ENCODE assay signal across 15 mouse cellular contexts in genomic region chr10:9252941-9253217, GRCm38 (mm10).
DNase-seq lines count a peak whose midpoint lies in the region; ATAC-seq and TF ChIP-seq lines count a peak whose summit lies in the region.
"Had no signal": no experiment of that assay in that cellular context is flagged by ENCODE, and none has a peak within 500 bp of the region (broad histone marks: within the 10 kb centered on the region; RNA-seq: fewer than 3 reads in every experiment).

No protein-coding gene starts in this region.

- no peaks in the 10 kb centered on the region for H3K9me3 ChIP-seq in embryonic facial prominence, embryonic 11.5 days (replicated peaks; ENCODE audit: control insufficient read depth, low read length)
- no peaks in the 10 kb centered on the region for H3K9me3 ChIP-seq in embryonic facial prominence, embryonic 10.5 days
- no peaks in the 10 kb centered on the region for H3K9me3 ChIP-seq in kidney, postnatal 0 days (replicated peaks; ENCODE audit: low read length)
- no peaks in the 10 kb centered on the region for H3K9me3 ChIP-seq in kidney, embryonic 14.5 days (ENCODE audit: control insufficient read depth, low read length)
- no peaks in the 10 kb centered on the region for H3K9me3 ChIP-seq in neural tube, embryonic 12.5 days
- H3K9me3 ChIP-seq in neural tube, embryonic 15.5 days (replicated peaks), result no peaks in the 10 kb centered on the region
- H3K9me3 ChIP-seq: heart, embryonic 12.5 days had no signal

- DNase-seq in embryonic facial prominence, embryonic 11.5 days (ENCODE audit: low spot score), result peak; percentile 26
- no peak for DNase-seq in embryonic facial prominence, embryonic 10.5 days (ENCODE audit: low spot score)
- peak; percentile 42 for DNase-seq in kidney, postnatal 0 days (ENCODE audit: low spot score)
- no peak for DNase-seq in frontal cortex, postnatal 10 days (ENCODE audit: low spot score in 2 of 2)
- no peak for DNase-seq in heart, postnatal 14 days
- DNase-seq: cerebellum, postnatal 14 days; heart, postnatal 4 days; kidney, adult 2 months; thymus, postnatal 36 days had no signal

- no peak for TF ChIP-seq CTCF in kidney, postnatal 0 days (IDR thresholded peaks at IDR 0.05; ENCODE audit: low read depth)

- no peak overlapping the region for H3K9ac ChIP-seq in embryonic facial prominence, embryonic 11.5 days (replicated peaks; ENCODE audit: low read length)
- no peak overlapping the region for H3K9ac ChIP-seq in kidney, postnatal 0 days (ENCODE audit: low read depth, low read length)
- no peak overlapping the region for H3K9ac ChIP-seq in kidney, embryonic 14.5 days (ENCODE audit: low read depth, low read length)
- no peak overlapping the region for H3K9ac ChIP-seq in neural tube, embryonic 12.5 days
- H3K9ac ChIP-seq in neural tube, embryonic 15.5 days (replicated peaks), result no peak overlapping the region
- H3K9ac ChIP-seq: heart, embryonic 12.5 days had no signal

- H3K36me3 ChIP-seq in embryonic facial prominence, embryonic 11.5 days (replicated peaks; ENCODE audit: control insufficient read depth, insufficient read depth, low read depth, low read length), result no peaks in the 10 kb centered on the region
- no peaks in the 10 kb centered on the region for H3K36me3 ChIP-seq in embryonic facial prominence, embryonic 10.5 days (replicated peaks)
- H3K36me3 ChIP-seq in kidney, postnatal 0 days (ENCODE audit: insufficient read depth, low read length), result no peaks in the 10 kb centered on the region
- no peaks in the 10 kb centered on the region for H3K36me3 ChIP-seq in kidney, embryonic 14.5 days (ENCODE audit: control insufficient read depth, insufficient read depth, low read length)
- H3K36me3 ChIP-seq in neural tube, embryonic 12.5 days, result no peaks in the 10 kb centered on the region
- no peaks in the 10 kb centered on the region for H3K36me3 ChIP-seq in neural tube, embryonic 15.5 days
- H3K36me3 ChIP-seq: heart, embryonic 12.5 days had no signal

- H3K27me3 ChIP-seq in embryonic facial prominence, embryonic 11.5 days (ENCODE audit: control insufficient read depth, insufficient read depth, low read length), result no peaks in the 10 kb centered on the region
- H3K27me3 ChIP-seq in embryonic facial prominence, embryonic 10.5 days (replicated peaks; ENCODE audit: low read depth, poor library complexity, severe bottlenecking), result no peaks in the 10 kb centered on the region
- no peaks in the 10 kb centered on the region for H3K27me3 ChIP-seq in kidney, postnatal 0 days (ENCODE audit: insufficient read depth, low read length)
- H3K27me3 ChIP-seq in kidney, embryonic 14.5 days (ENCODE audit: control insufficient read depth, insufficient read depth, low read length), result no peaks in the 10 kb centered on the region
- H3K27me3 ChIP-seq in neural tube, embryonic 12.5 days (replicated peaks), result no peaks in the 10 kb centered on the region
- no peaks in the 10 kb centered on the region for H3K27me3 ChIP-seq in neural tube, embryonic 15.5 days (replicated peaks)
- H3K27me3 ChIP-seq: CH12.LX; heart, embryonic 12.5 days had no signal

- H3K27ac ChIP-seq in embryonic facial prominence, embryonic 11.5 days (replicated peaks; ENCODE audit: low read depth, low read length), result no peak overlapping the region
- no peak overlapping the region for H3K27ac ChIP-seq in embryonic facial prominence, embryonic 10.5 days (replicated peaks)
- no peak overlapping the region for H3K27ac ChIP-seq in kidney, postnatal 0 days
- H3K27ac ChIP-seq in kidney, embryonic 14.5 days (ENCODE audit: low read depth, low read length), result no peak overlapping the region
- H3K27ac ChIP-seq in neural tube, embryonic 12.5 days, result no peak overlapping the region
- no peak overlapping the region for H3K27ac ChIP-seq in neural tube, embryonic 15.5 days (replicated peaks)
- H3K27ac ChIP-seq: macrophage had no signal

- no peaks in the 10 kb centered on the region for H3K4me1 ChIP-seq in embryonic facial prominence, embryonic 11.5 days (ENCODE audit: control insufficient read depth, insufficient read depth, low read length)
- no peaks in the 10 kb centered on the region for H3K4me1 ChIP-seq in embryonic facial prominence, embryonic 10.5 days
- H3K4me1 ChIP-seq in kidney, postnatal 0 days (replicated peaks; ENCODE audit: insufficient read depth, low read length), result no peaks in the 10 kb centered on the region
- no peaks in the 10 kb centered on the region for H3K4me1 ChIP-seq in kidney, embryonic 14.5 days (ENCODE audit: control insufficient read depth, insufficient read depth, low read length)
- peaks cover 4% of the 10 kb centered on the region; the same call in 1 of the 2 replicates for H3K4me1 ChIP-seq in neural tube, embryonic 12.5 days
- peaks cover 9% of the 10 kb centered on the region for H3K4me1 ChIP-seq in neural tube, embryonic 15.5 days
- H3K4me1 ChIP-seq: heart, embryonic 12.5 days had no signal

- intact Hi-C loops in heart, postnatal 14 days (cut with DNase I), result no loop called here

- 17% methylated on average over 3 of the region's 3 CpGs for WGBS in embryonic facial prominence, embryonic 11.5 days
- WGBS in embryonic facial prominence, embryonic 10.5 days, result 15% methylated on average over 3 of the region's 3 CpGs
- 9% methylated on average over 3 of the region's 3 CpGs for WGBS in kidney, postnatal 0 days
- WGBS in kidney, embryonic 14.5 days, result 12% methylated on average over 3 of the region's 3 CpGs
- 7% methylated on average over 3 of the region's 3 CpGs for WGBS in neural tube, embryonic 12.5 days
- WGBS in neural tube, embryonic 15.5 days, result 14% methylated on average over 3 of the region's 3 CpGs

- ATAC-seq in embryonic facial prominence, embryonic 11.5 days (replicated peaks; ENCODE audit: insufficient number of reproducible peaks, low FRiP score, low TSS enrichment, low read depth), result no peak
- no peak for ATAC-seq in kidney, postnatal 0 days (replicated peaks; ENCODE audit: low FRiP score, low read depth)
- no peak for ATAC-seq in kidney, embryonic 14.5 days (ENCODE audit: low FRiP score, low TSS enrichment)
- 0 out of 2 replicates have a peak, but pooled peaks have one; percentile 54 for ATAC-seq in neural tube, embryonic 12.5 days (ENCODE audit: low FRiP score, low read depth)
- ATAC-seq in neural tube, embryonic 15.5 days (ENCODE audit: low FRiP score), result no peak

- H3K4me3 ChIP-seq in embryonic facial prominence, embryonic 11.5 days (ENCODE audit: low read depth, low read length), result no peak overlapping the region
- H3K4me3 ChIP-seq in embryonic facial prominence, embryonic 10.5 days, result no peak overlapping the region
- no peak overlapping the region for H3K4me3 ChIP-seq in kidney, postnatal 0 days (replicated peaks; ENCODE audit: low read depth, low read length)
- H3K4me3 ChIP-seq in kidney, embryonic 14.5 days (ENCODE audit: low read length), result no peak overlapping the region
- no peak overlapping the region for H3K4me3 ChIP-seq in neural tube, embryonic 12.5 days
- no peak overlapping the region for H3K4me3 ChIP-seq in neural tube, embryonic 15.5 days (replicated peaks)
- H3K4me3 ChIP-seq: heart, embryonic 12.5 days had no signal

- no peak overlapping the region for H3K4me2 ChIP-seq in embryonic facial prominence, embryonic 11.5 days (ENCODE audit: low read depth, low read length)
- no peak overlapping the region for H3K4me2 ChIP-seq in kidney, postnatal 0 days (ENCODE audit: low read length)
- no peak overlapping the region for H3K4me2 ChIP-seq in kidney, embryonic 14.5 days (replicated peaks; ENCODE audit: low read depth, low read length)
- H3K4me2 ChIP-seq in neural tube, embryonic 12.5 days (replicated peaks), result no peak overlapping the region
- H3K4me2 ChIP-seq in neural tube, embryonic 15.5 days, result no peak overlapping the region
- H3K4me2 ChIP-seq: heart, embryonic 12.5 days had no signal

Comparison
In these comparisons a context has a peak if more than half of its experiments do, and no peak if none do; other contexts are left out.
1. DNase-seq: peak in embryonic facial prominence, embryonic 11.5 days (single experiment) and kidney, postnatal 0 days (single experiment); none in embryonic facial prominence, embryonic 10.5 days (single experiment), frontal cortex, postnatal 10 days (0 of 2) and heart, postnatal 14 days (0 of 2).